Mouse (Mus musculus): ENCODE data around the gene Cdc34b. TPM values are rescaled to one million over a fixed set of nuclear protein-coding genes. Genes with fewer than 3 reads are reported as not detected.
"Not testable (repeated sequence)": the region's sequence is repeated elsewhere in the genome, so short reads cannot be mapped to it uniquely, and the experiment has no call there.

The Cdc34b gene
- polyA plus RNA-seq (2014; fragmentation: Nextera tagmentation; extraction: Ambion mirVana), result not detected in 2 replicates

DNA sequence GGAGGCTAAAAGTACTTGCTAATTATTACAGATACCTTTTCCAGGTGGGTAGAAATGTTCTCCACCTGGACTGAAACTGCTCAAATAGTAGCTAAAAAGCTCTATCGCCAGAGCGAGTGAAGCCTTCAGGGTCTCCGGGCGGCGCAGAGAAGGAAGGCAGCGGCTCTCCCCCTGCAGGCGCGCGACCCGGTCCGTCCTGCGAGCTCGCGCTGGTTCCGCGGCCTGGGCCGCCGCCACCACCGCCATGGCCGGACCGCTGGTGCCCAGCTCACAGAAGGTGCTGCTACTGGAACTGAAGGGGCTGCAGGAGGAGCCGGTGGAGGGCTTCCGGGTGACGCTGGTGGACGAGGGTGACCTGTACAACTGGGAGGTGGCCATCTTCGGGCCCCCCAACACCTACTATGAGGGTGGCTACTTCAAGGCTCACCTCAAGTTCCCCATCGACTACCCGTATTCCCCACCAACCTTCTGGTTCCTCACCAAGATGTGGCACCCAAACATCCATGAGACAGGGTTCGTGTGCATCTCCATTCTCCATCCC, at the start of gene Cdc34b:
TSS of gene Cdc34b (plus strand) at position 51 of the 541 bp plus-strand sequence.
- DNase-seq (ENCODE audit: low spot score), result no peak
- ATAC-seq, result no peak

DNA sequence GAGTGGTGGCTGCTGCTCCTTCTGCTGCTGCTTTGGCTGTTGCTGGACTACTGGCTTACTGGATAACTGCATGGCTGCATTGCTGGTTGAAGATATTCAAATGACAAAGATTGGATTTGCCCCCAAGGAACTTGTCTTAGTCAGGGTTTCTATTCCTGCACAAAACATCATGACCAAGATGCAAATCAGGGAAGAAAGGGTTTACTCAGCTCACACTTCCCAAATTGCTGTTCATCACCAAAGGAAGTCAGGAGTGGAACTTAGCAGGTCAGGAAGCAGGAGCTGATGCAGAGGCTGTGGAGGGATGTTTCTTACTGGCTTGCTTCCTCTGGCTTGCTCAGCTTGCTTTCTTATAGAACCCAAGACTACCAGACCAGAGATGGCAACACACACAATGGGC, 49.1 kb upstream of the Cdc34b start:
- H3K36me3 ChIP-seq (ENCODE audit: control insufficient read depth, insufficient read depth, low read length); H3K4me3 ChIP-seq (ENCODE audit: low read depth, low read length); ATAC-seq; H3K27ac ChIP-seq (ENCODE audit: low read depth, low read length); H3K4me1 ChIP-seq (ENCODE audit: control insufficient read depth, insufficient read depth, low read length); DNase-seq (ENCODE audit: low spot score); H3K9ac ChIP-seq (ENCODE audit: low read length); H3K4me2 ChIP-seq (ENCODE audit: low read length); H3K9me3 ChIP-seq (replicated peaks; ENCODE audit: control insufficient read depth, low read length); H3K27me3 ChIP-seq (replicated peaks; ENCODE audit: control insufficient read depth, insufficient read depth, low read length): not testable (repeated sequence)

More for the DNA sequence above, at the start of gene Cdc34b:
- WGBS, result 75% methylated on average over 29 of the region's 29 CpGs
- H3K27me3 ChIP-seq (replicated peaks; ENCODE audit: control insufficient read depth, insufficient read depth, low read length), result no peaks in the 10 kb centered on the region
- no peak within 1 kb of the TSS for H3K4me3 ChIP-seq (ENCODE audit: low read depth, low read length)
- no peaks in the 10 kb centered on the region for H3K4me1 ChIP-seq (ENCODE audit: control insufficient read depth, insufficient read depth, low read length)
- no peaks in the 10 kb centered on the region for H3K9me3 ChIP-seq (replicated peaks; ENCODE audit: control insufficient read depth, low read length)
- no peak within 1 kb of the TSS for H3K9ac ChIP-seq (ENCODE audit: low read length)
- H3K36me3 ChIP-seq (ENCODE audit: control insufficient read depth, insufficient read depth, low read length), result no peaks in the 10 kb centered on the region
- H3K27ac ChIP-seq (ENCODE audit: low read depth, low read length), result no peak within 1 kb of the TSS
- no peak within 1 kb of the TSS for H3K4me2 ChIP-seq (ENCODE audit: low read length)

GRCm38 (mm10) chr11:94695508-94695907, 46.1 kb upstream of the Cdc34b start:
- Histone ChIP-seq H3K4me2 (ENCODE audit: low read length) (no peak overlapping the region), H3K9me3 (replicated peaks; ENCODE audit: control insufficient read depth, low read length) (no peaks in the 10 kb centered on the region), H3K27me3 (replicated peaks; ENCODE audit: control insufficient read depth, insufficient read depth, low read length) (no peaks in the 10 kb centered on the region), H3K27ac (ENCODE audit: low read depth, low read length) (no peak overlapping the region), H3K4me3 (ENCODE audit: low read depth, low read length) (no peak overlapping the region), H3K9ac (ENCODE audit: low read length) (no peak overlapping the region), H3K4me1 (ENCODE audit: control insufficient read depth, insufficient read depth, low read length) (no peaks in the 10 kb centered on the region), H3K36me3 (ENCODE audit: control insufficient read depth, insufficient read depth, low read length) (no peaks in the 10 kb centered on the region)
- ATAC-seq, result no peak
- 89% methylated on average over 6 of the region's 6 CpGs for WGBS
- no peak for DNase-seq (ENCODE audit: low spot score)

GRCm38 (mm10) chr11:94697140-94697539, 44.4 kb upstream of the Cdc34b start:
- no peak overlapping the region for H3K9ac ChIP-seq (ENCODE audit: low read length)
- H3K27me3 ChIP-seq (replicated peaks; ENCODE audit: control insufficient read depth, insufficient read depth, low read length), result no peaks in the 10 kb centered on the region
- 86% methylated on average over 2 of the region's 2 CpGs for WGBS
- no peak for DNase-seq (ENCODE audit: low spot score)
- no peak for ATAC-seq
- H3K36me3 ChIP-seq (ENCODE audit: control insufficient read depth, insufficient read depth, low read length), result no peaks in the 10 kb centered on the region
- H3K4me2 ChIP-seq (ENCODE audit: low read length), result no peak overlapping the region
- no peaks in the 10 kb centered on the region for H3K9me3 ChIP-seq (replicated peaks; ENCODE audit: control insufficient read depth, low read length)
- H3K4me3 ChIP-seq (ENCODE audit: low read depth, low read length), result no peak overlapping the region
- no peaks in the 10 kb centered on the region for H3K4me1 ChIP-seq (ENCODE audit: control insufficient read depth, insufficient read depth, low read length)
- no peak overlapping the region for H3K27ac ChIP-seq (ENCODE audit: low read depth, low read length)

- no peak overlapping the region for H3K4me2 ChIP-seq (ENCODE audit: low read length)
- no peaks in the 10 kb centered on the region for H3K36me3 ChIP-seq (ENCODE audit: control insufficient read depth, insufficient read depth, low read length)
- H3K27me3 ChIP-seq (replicated peaks; ENCODE audit: control insufficient read depth, insufficient read depth, low read length), result no peaks in the 10 kb centered on the region
- H3K4me3 ChIP-seq (ENCODE audit: low read depth, low read length), result no peak overlapping the region
- H3K9me3 ChIP-seq (replicated peaks; ENCODE audit: control insufficient read depth, low read length), result no peaks in the 10 kb centered on the region
- H3K27ac ChIP-seq (ENCODE audit: low read depth, low read length), result no peak overlapping the region
- ATAC-seq, result no peak
- DNase-seq (ENCODE audit: low spot score), result no peak
- WGBS, result 50% methylated on average over 13 of the region's 13 CpGs
- H3K9ac ChIP-seq (ENCODE audit: low read length), result no peak overlapping the region
- no peaks in the 10 kb centered on the region for H3K4me1 ChIP-seq (ENCODE audit: control insufficient read depth, insufficient read depth, low read length)
Observed at GRCm38 (mm10) chr11:94697703-94698464, 43.7 kb upstream of the Cdc34b start.

DNA sequence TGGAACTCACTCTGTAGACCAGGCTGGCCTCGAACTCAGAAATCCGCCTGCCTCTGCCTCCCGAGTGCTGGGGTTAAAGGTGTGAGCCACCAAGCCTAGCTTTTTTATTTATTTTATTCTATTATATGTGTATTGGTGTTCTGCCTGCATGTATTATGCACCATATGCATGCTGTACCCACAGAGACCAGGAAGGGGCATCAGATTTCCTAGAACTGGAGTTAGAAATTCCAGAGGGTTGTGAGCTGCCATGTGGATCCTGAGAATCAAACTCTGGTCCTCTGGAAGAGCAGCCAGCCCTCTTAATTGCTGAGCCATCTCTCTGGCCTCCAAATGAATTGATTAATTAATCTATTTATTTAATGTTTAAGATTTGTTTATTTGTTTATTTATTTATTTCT, 42.2 kb upstream of the Cdc34b start:
- no peak overlapping the region for H3K4me2 ChIP-seq (ENCODE audit: low read length)
- WGBS, result 94% methylated on average over 3 of the region's 3 CpGs
- ATAC-seq (no peak), DNase-seq (ENCODE audit: low spot score) (no peak)
- H3K4me3 ChIP-seq (ENCODE audit: low read depth, low read length), result no peak overlapping the region
- H3K27me3 ChIP-seq (replicated peaks; ENCODE audit: control insufficient read depth, insufficient read depth, low read length), result no peaks in the 10 kb centered on the region
- H3K36me3 ChIP-seq (ENCODE audit: control insufficient read depth, insufficient read depth, low read length), result no peaks in the 10 kb centered on the region
- H3K9ac ChIP-seq (ENCODE audit: low read length), result no peak overlapping the region
- no peaks in the 10 kb centered on the region for H3K9me3 ChIP-seq (replicated peaks; ENCODE audit: control insufficient read depth, low read length)
- no peak overlapping the region for H3K27ac ChIP-seq (ENCODE audit: low read depth, low read length)
- H3K4me1 ChIP-seq (ENCODE audit: control insufficient read depth, insufficient read depth, low read length), result no peaks in the 10 kb centered on the region

DNA sequence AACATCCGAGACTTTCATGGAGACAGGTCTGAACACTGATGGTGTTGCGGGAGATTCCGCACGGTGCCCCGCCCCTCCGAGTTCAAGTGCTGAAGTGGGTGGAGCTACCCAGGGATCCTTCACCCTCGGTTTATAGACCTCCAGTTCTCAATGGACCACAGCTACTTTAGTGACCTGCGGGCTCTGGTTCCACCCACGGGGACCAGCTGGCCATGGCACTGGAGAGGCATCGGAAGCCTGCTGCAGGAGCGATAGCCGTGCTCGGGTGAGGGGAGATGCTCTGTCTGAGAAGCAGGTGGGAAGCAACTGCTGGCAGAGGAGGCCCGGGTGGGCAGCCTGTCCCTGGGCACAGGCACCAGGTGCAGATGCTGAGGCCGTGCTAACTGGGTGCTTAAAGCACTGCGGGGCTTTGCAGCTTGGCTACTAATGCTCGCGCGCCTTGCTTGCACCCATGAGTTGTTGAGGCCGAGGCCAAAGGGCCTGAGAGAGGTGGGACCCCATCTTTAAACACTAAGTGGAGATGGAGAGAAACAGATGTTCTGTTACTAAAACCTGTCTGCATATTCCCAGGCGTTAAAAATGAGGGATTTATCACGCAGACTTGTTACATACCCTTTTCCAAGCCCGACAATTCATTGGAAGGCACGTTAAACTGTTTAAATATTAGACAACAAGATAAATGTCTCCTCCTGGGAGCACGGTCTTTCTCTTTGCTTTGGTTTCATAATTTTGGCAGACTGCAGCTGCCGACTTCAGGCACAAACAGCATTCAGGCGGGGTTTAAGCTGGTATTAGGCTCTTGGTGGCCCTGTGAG, 40.0 kb upstream of the Cdc34b start:
- no peaks in the 10 kb centered on the region for H3K4me1 ChIP-seq (ENCODE audit: control insufficient read depth, insufficient read depth, low read length)
- no peak overlapping the region for H3K4me2 ChIP-seq (ENCODE audit: low read length)
- no peaks in the 10 kb centered on the region for H3K27me3 ChIP-seq (replicated peaks; ENCODE audit: control insufficient read depth, insufficient read depth, low read length)
- WGBS, result 65% methylated on average over 27 of the region's 27 CpGs
- H3K36me3 ChIP-seq (ENCODE audit: control insufficient read depth, insufficient read depth, low read length), result no peaks in the 10 kb centered on the region
- H3K4me3 ChIP-seq (ENCODE audit: low read depth, low read length), result no peak overlapping the region
- ATAC-seq (no peak), DNase-seq (ENCODE audit: low spot score) (no peak)
- no peak overlapping the region for H3K9ac ChIP-seq (ENCODE audit: low read length)
- no peak overlapping the region for H3K27ac ChIP-seq (ENCODE audit: low read depth, low read length)
- no peaks in the 10 kb centered on the region for H3K9me3 ChIP-seq (replicated peaks; ENCODE audit: control insufficient read depth, low read length)

GRCm38 (mm10) chr11:94702216-94702610, 39.4 kb upstream of the Cdc34b start:
- Histone ChIP-seq H3K27me3 (replicated peaks; ENCODE audit: control insufficient read depth, insufficient read depth, low read length) (no peaks in the 10 kb centered on the region), H3K9me3 (replicated peaks; ENCODE audit: control insufficient read depth, low read length) (no peaks in the 10 kb centered on the region), H3K4me1 (ENCODE audit: control insufficient read depth, insufficient read depth, low read length) (no peaks in the 10 kb centered on the region), H3K4me3 (ENCODE audit: low read depth, low read length) (no peak overlapping the region), H3K36me3 (ENCODE audit: control insufficient read depth, insufficient read depth, low read length) (no peaks in the 10 kb centered on the region), H3K4me2 (ENCODE audit: low read length) (no peak overlapping the region), H3K9ac (ENCODE audit: low read length) (no peak overlapping the region), H3K27ac (ENCODE audit: low read depth, low read length) (no peak overlapping the region)
- no peak for DNase-seq (ENCODE audit: low spot score)
- WGBS, result 73% methylated on average over 3 of the region's 3 CpGs
- ATAC-seq, result no peak

GRCm38 (mm10) chr11:94704020-94704419, 37.6 kb upstream of the Cdc34b start:
- WGBS, result 30% methylated on average over 7 of the region's 7 CpGs
- DNase-seq (ENCODE audit: low spot score), result peak; percentile 47
- Histone ChIP-seq H3K4me3 (ENCODE audit: low read depth, low read length) (no peak overlapping the region), H3K4me2 (ENCODE audit: low read length) (no peak overlapping the region), H3K9ac (ENCODE audit: low read length) (no peak overlapping the region), H3K36me3 (ENCODE audit: control insufficient read depth, insufficient read depth, low read length) (no peaks in the 10 kb centered on the region), H3K4me1 (ENCODE audit: control insufficient read depth, insufficient read depth, low read length) (no peaks in the 10 kb centered on the region), H3K27ac (ENCODE audit: low read depth, low read length) (no peak overlapping the region), H3K27me3 (replicated peaks; ENCODE audit: control insufficient read depth, insufficient read depth, low read length) (no peaks in the 10 kb centered on the region), H3K9me3 (replicated peaks; ENCODE audit: control insufficient read depth, low read length) (no peaks in the 10 kb centered on the region)
- no peak for ATAC-seq

All from forebrain, embryonic 14.5 days (tissue).